Mouse (Mus musculus) v-Abl transformed pro-B cells (cell line): ENCODE measurements around the gene Mrap2.

Experiments
- in situ Hi-C, 2 experiments: fragments of 400-800 bp; cut with MboI; formaldehyde crosslinking; loops; one replicate each; pipeline ENCODE4 v1.15.1; 2025; ENCODE audit not compliant: unreplicated experiment in 2 of 2

Gene Mrap2

DNA sequence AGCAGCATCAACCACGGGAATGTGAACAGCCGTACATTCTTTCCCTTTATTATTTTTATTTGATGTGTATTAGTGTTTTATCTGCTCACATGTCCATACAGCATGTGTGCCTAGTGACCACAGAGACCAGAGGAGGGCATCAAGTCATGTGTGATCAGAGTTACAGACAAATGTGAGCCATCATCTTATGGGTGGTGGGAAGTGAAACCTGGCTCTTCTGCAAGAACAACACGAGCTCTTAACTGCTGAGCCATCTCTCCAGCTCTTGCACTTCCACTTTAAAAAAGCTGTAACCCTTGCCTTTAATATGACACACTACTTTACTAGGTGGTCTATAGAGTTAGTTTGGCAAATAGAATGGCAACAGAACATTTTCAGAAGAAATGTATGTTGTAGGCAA is 27.4 kb downstream of the Mrap2 start:
- in situ Hi-C loops = no loop called here

DNA sequence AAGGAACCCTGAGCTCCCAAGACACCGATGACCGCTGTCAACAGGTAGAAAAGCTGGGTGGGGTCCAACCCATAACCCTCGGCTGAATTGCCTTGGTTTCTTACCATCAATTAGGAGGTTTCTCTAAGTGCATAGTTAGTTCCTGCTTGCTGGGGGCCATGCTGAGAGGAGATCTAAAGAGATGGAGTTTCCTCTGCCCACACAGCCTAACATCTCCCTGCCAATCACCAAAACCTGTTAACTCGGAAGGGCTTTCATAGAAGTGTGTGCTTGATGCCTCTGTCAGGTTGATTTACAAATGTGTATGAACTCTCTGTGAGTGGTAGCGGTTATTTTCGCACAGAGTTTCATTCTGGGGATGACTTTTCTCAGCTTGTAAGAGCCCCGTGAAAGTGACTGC is 34.4 kb downstream of the Mrap2 start:
- in situ Hi-C loops = no loop called here

DNA sequence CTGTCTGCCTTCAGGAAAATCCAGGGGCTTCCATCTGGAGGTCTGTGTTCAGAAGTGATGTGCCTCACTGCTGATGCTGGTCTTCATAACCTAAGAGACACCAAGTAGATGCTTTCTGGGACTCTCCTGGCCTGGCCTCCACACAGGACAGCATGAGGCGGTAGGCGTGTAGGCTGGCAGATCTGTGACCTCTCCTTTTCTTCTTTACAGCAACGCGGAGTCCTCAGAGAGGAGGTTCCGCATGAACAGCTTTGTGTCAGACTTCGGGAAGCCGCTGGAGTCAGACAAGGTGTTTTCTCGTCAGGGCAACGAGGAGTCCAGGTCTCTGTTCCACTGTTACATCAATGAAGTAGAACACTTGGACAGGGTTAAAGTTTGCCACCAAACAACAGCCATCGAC is 38.1 kb downstream of the Mrap2 start:
- in situ Hi-C loops = no loop called here

DNA sequence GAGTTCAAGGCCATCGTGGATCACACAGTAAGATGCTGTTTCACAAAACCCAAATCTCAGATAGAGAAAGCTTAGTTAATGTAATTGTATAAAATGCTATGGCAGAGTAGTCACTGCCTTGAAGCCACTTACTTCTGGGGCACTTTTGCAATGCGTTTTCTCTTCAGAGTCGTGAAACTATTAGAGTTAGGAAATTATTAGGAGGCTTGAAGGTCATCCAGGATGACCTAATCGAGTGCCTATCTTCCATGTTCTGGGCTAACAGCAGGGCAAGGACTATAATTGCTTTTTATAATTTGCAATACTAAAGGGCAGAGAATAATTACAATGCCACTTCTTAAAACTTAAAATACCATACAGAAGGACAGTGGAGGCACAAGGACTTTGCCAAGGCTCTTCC is 43.2 kb downstream of the Mrap2 start:
- in situ Hi-C loops = no loop called here

- in situ Hi-C loops = no loop called here
Measured at GRCm38 (mm10) chr9:87193721-87194120, 49.6 kb downstream of the Mrap2 start.

- in situ Hi-C loops = no loop called here
Measured at GRCm38 (mm10) chr9:87197277-87197676, 53.2 kb downstream of the Mrap2 start.

- in situ Hi-C loops = no loop called here
Measured at GRCm38 (mm10) chr9:87198036-87198435, 53.9 kb downstream of the Mrap2 start.

DNA sequence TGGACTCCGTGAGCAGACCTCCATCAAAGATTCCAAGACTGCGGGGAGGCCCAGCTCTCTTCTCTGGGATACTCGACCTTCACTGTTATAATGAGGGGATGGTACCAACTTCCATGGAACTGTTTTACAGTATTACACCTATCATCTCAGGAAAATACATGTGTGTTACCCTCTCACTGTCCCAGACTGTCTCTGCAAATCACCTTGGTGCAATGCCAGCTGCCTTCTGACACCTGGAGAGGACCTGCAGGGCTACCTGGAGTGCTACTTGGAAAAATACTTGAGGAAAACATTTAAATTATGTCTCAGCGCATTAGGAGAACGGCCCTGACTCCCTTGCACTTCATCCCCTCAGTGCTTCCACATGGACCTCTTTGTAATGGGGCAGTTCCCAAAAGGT is 56.3 kb downstream of the Mrap2 start:
- in situ Hi-C loops = no loop called here

- in situ Hi-C loops = no loop called here
Measured at GRCm38 (mm10) chr9:87200919-87201318, 56.8 kb downstream of the Mrap2 start.

DNA sequence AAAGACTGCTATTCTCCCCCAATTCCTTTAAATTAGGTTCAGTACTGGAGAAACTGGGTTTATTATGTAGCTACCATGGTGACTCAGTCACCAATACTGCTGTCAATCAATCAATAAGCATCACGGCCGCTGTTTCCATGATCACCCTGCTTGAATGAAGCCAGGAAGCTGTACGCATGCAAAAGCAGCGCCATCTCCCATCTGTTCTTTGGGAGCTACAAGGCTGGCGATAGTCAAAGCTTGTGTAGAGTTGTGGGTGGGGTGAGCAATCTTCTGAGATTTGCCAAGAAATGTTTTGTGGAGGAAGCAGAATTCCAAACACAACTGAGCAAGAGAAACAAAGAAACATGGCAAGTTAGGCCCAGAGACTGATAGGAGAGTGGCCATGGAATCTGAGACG is 58.3 kb downstream of the Mrap2 start:
- in situ Hi-C loops = no loop called here

- in situ Hi-C loops = no loop called here
Measured at GRCm38 (mm10) chr9:87210830-87211339, 66.8 kb downstream of the Mrap2 start.

DNA sequence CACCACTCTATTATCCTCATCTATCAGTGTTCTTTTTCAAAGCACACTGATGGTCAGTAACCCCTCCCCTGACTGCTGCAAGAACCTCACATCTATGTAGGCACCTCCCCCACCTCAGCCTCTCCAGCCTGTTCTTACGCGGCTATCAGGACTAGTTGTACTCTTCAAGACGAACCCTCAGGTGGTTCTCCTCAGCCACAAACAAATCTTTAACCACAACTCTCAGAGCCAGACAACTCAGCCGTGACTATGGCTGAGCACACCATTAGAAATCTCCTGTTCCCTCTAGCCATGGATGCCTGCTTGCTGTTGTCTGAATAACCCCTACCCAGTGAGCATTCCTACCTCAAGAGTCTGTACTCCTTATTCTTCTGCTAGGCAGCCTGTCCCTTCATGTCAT is 69.1 kb downstream of the Mrap2 start:
- in situ Hi-C loops = no loop called here
